Mouse (Mus musculus) heart, embryonic 14.5 days (tissue): ENCODE measurements around the gene Tsga10ip. TPM values are rescaled to one million over a fixed set of nuclear protein-coding genes. Genes with fewer than 3 reads are reported as not detected.
A peak's percentile ranks its signal among the peaks of the same experiment; 100 is the strongest.
"Not testable (repeated sequence)": the region's sequence is repeated elsewhere in the genome, so short reads cannot be mapped to it uniquely, and the experiment has no call there.

ENCODE experiments used
- ATAC-seq: fragments of 200-750 bp; cut with Nextera tagmentation; 2 replicates; pipeline ENCODE4 v1.8.0; 2017; ENCODE audit warnings: low read depth, moderate TSS enrichment; ENCODE audit not compliant: insufficient number of reproducible peaks, insufficient read depth, low FRiP score
- H3K27ac ChIP-seq, 2 experiments: fragments of 200-500 bp in 1 of 2; fragments of 300-500 bp in 1 of 2; sonication (generic) in 1 of 2; replicated peaks in 1 of 2; 2 replicates each; pipeline ENCODE4 v1.5.1; 2012 to 2014; ENCODE audit warnings: low read depth in 2 of 2, low read length in 2 of 2, control low read depth in 1 of 2, mild to moderate bottlenecking in 1 of 2, mixed read lengths in 1 of 2; ENCODE audit not compliant: control insufficient read depth in 1 of 2, insufficient read depth in 1 of 2
- H3K27me3 ChIP-seq: fragments of 300-500 bp; sonication (generic); 2 replicates; pipeline ENCODE4 v1.6.1; 2014; ENCODE audit warnings: mild to moderate bottlenecking, low read length, control low read depth; ENCODE audit not compliant: control insufficient read depth, insufficient read depth
- H3K36me3 ChIP-seq: fragments of 300-500 bp; sonication (generic); 2 replicates; pipeline ENCODE4 v1.6.1; 2014; ENCODE audit warnings: mild to moderate bottlenecking, control low read depth, low read length, mixed read lengths; ENCODE audit not compliant: control insufficient read depth, insufficient read depth
- H3K4me1 ChIP-seq, 2 experiments: fragments of 200-500 bp in 1 of 2; fragments of 300-500 bp in 1 of 2; sonication (generic) in 1 of 2; 2 replicates each; pipeline ENCODE4 v1.6.1; 2012 to 2014; ENCODE audit warnings: low read length in 2 of 2, control low read depth in 1 of 2, mixed read lengths in 1 of 2; ENCODE audit not compliant: control insufficient read depth in 2 of 2, insufficient read depth in 2 of 2
- H3K4me2 ChIP-seq: fragments of 300-500 bp; sonication (generic); 2 replicates; pipeline ENCODE4 v1.6.1; 2014; ENCODE audit warnings: mild to moderate bottlenecking, low read length
- H3K4me3 ChIP-seq, 2 experiments: fragments of 200-500 bp in 1 of 2; fragments of 300-500 bp in 1 of 2; sonication (generic) in 1 of 2; 2 replicates each; pipeline ENCODE4 v1.5.1; 2012 to 2014; ENCODE audit warnings: low read length in 2 of 2, mild to moderate bottlenecking in 2 of 2, control low read depth in 1 of 2, low read depth in 1 of 2, moderate library complexity in 1 of 2; ENCODE audit not compliant: control insufficient read depth in 1 of 2, insufficient read depth in 1 of 2
- H3K9ac ChIP-seq: fragments of 300-500 bp; sonication (generic); 2 replicates; pipeline ENCODE4 v1.6.1; 2014; ENCODE audit warnings: mild to moderate bottlenecking, low read length
- H3K9me3 ChIP-seq: fragments of 300-500 bp; sonication (generic); 2 replicates; pipeline ENCODE4 v1.6.1; 2016; ENCODE audit warnings: low read length, control low read depth; ENCODE audit not compliant: control insufficient read depth
- WGBS: fragments of 180-500 bp; shearing (Covaris S2); extraction: QIAGEN DNeasy Blood & Tissue Kit; methylation state at CpG from one replicate; pipeline ENCODE4 v1.1.7; 2014; 5-methylcytosine and 5-hydroxymethylcytosine counted together
- polyA plus RNA-seq: library from polyadenylated mRNA; unstranded; fragments of >200 nt; fragmentation: Nextera tagmentation; extraction: Ambion mirVana; gene quantifications from 2 replicates; pipeline ENCODE4 v1.2.1, GENCODE M21; 2014

Gene Tsga10ip
- polyA plus RNA-seq, 1 experiment from 2014 or later, result 1.6 TPM

DNA sequence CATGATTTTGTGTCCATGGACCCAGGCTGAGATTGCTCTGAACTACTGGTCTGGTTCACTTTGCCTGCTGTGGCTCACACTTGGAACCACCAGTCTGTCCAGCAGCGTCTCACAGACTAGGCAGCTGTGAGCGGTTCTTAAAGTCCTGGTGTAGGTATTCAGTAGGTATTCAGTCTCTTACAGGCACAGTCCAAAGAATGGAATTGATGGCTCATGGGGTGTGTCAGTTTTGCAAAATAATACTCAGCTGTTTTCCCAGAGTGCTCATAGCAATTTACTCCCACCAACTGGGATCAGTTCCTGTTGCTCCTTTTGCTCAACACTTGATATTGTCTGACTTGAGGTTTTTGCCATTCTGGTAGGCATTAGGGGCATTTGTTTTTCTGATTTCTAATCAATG is 40.1 kb downstream of the Tsga10ip start:
- no peak overlapping the region for H3K27ac ChIP-seq
- H3K9ac ChIP-seq, result no peak overlapping the region
- ATAC-seq, result no peak
- no peaks in the 10 kb centered on the region for H3K27me3 ChIP-seq
- H3K9me3 ChIP-seq, result no peaks in the 10 kb centered on the region
- H3K4me1 ChIP-seq, result peaks cover 4 to 10% of the 10 kb centered on the region in 2 experiments
- no peak overlapping the region for H3K4me3 ChIP-seq
- no peak overlapping the region for H3K4me2 ChIP-seq
- H3K36me3 ChIP-seq, result peaks cover 24% of the 10 kb centered on the region
- WGBS, result 75% methylated on average over 2 of the region's 2 CpGs

GRCm38 (mm10) chr19:5356080-5356479 is 46.2 kb downstream of the Tsga10ip start:
- Histone ChIP-seq H3K9me3 (no peaks in the 10 kb centered on the region), H3K4me1 (no peaks in the 10 kb centered on the region), H3K4me2 (no peak overlapping the region), H3K9ac (no peak overlapping the region), H3K36me3 (no peaks in the 10 kb centered on the region), H3K4me3 (no peak overlapping the region), H3K27me3 (no peaks in the 10 kb centered on the region), H3K27ac (no peak overlapping the region)
- no CpG with 5 or more reads among the region's 1 CpGs for WGBS
- ATAC-seq, result no peak

GRCm38 (mm10) chr19:5353609-5354008 is 48.7 kb downstream of the Tsga10ip start:
- Histone ChIP-seq H3K4me2 (no peak overlapping the region), H3K9me3 (no peaks in the 10 kb centered on the region), H3K27ac (no peak overlapping the region), H3K4me3 (no peak overlapping the region), H3K36me3 (no peaks in the 10 kb centered on the region), H3K9ac (no peak overlapping the region), H3K27me3 (no peaks in the 10 kb centered on the region), H3K4me1 (peaks cover 0 to 5% of the 10 kb centered on the region in 2 experiments; a peak in 1 of 4 replicates)
- no peak for ATAC-seq
- 65% methylated on average over 2 of the region's 2 CpGs for WGBS

GRCm38 (mm10) chr19:5349502-5349873 is 52.8 kb downstream of the Tsga10ip start, which contains the start of gene Cst6:
Gene Cst6 (minus strand): TSS chr19:5349574.
- ATAC-seq, result not testable (repeated sequence)
- WGBS, result 62% methylated on average over 6 of the region's 6 CpGs

GRCm38 (mm10) chr19:5348526-5349501 is 53.5 kb downstream of the Tsga10ip start:
- peaks cover 6% of the 10 kb centered on the region in 2 experiments; a peak in 3 of 4 replicates for H3K4me1 ChIP-seq
- WGBS, result 5% methylated on average over 34 of the region's 34 CpGs
- no peaks in the 10 kb centered on the region for H3K9me3 ChIP-seq
- H3K27me3 ChIP-seq, result no peaks in the 10 kb centered on the region
- ATAC-seq, result no peak
- H3K9ac ChIP-seq, result peak overlapping the region; percentile 71
- H3K4me3 ChIP-seq, result peak overlapping the region; percentile 44 to 47
- no peak overlapping the region for H3K27ac ChIP-seq
- peak overlapping the region; percentile 75 for H3K4me2 ChIP-seq
- no peaks in the 10 kb centered on the region for H3K36me3 ChIP-seq

More at GRCm38 (mm10) chr19:5349502-5349873, 52.8 kb downstream of the Tsga10ip start, which contains the start of gene Cst6:
- H3K4me1 ChIP-seq, H3K36me3 ChIP-seq, H3K27ac ChIP-seq, H3K9me3 ChIP-seq, H3K27me3 ChIP-seq: not testable (repeated sequence)
- H3K9ac ChIP-seq, result peak within 1 kb of the TSS; percentile 71
- H3K4me3 ChIP-seq, result peak within 1 kb of the TSS; percentile 44 to 47
- H3K4me2 ChIP-seq, result peak within 1 kb of the TSS; percentile 75

DNA sequence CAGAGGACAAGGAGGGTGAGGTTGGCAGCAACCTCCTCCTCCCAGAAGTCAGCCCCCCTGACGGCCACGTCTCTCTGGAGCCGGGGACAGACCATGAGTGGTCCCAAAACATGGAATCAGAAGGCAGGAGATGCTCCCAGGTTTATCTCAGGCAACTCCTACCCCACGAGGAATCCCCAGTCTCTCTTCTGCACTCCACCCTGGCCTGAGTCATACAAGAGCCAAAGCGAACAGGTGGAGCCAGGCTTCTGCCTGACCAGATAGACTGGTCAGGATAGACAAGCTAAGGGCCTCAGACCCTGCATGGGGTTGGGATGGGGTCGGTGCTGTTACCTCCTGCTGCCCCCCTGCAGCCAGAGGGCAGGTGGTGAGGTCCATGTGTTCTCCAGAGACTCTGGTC is 54.3 kb downstream of the Tsga10ip start:
- H3K4me3 ChIP-seq, result no peak overlapping the region
- H3K27me3 ChIP-seq, result no peaks in the 10 kb centered on the region
- H3K27ac ChIP-seq, result no peak overlapping the region
- no peak overlapping the region for H3K4me2 ChIP-seq
- no peak for ATAC-seq
- no peaks in the 10 kb centered on the region for H3K36me3 ChIP-seq
- 77% methylated on average over 6 of the region's 6 CpGs for WGBS
- no peak overlapping the region for H3K9ac ChIP-seq
- H3K4me1 ChIP-seq, result peaks cover 6% of the 10 kb centered on the region in 2 experiments; a peak in 3 of 4 replicates
- no peaks in the 10 kb centered on the region for H3K9me3 ChIP-seq

- H3K4me2 ChIP-seq, result no peak overlapping the region
- H3K4me3 ChIP-seq, result no peak overlapping the region
- WGBS, result 52% methylated on average over 6 of the region's 6 CpGs
- no peaks in the 10 kb centered on the region for H3K27me3 ChIP-seq
- peak; percentile 75 for ATAC-seq
- H3K27ac ChIP-seq, result peak overlapping the region; percentile 14 to 58; a peak in 1 of 4 replicates
- H3K9me3 ChIP-seq, result no peaks in the 10 kb centered on the region
- peaks cover 6% of the 10 kb centered on the region in 2 experiments; a peak in 3 of 4 replicates for H3K4me1 ChIP-seq
- no peak overlapping the region for H3K9ac ChIP-seq
- H3K36me3 ChIP-seq, result no peaks in the 10 kb centered on the region
Measured at GRCm38 (mm10) chr19:5345297-5346131, 56.8 kb downstream of the Tsga10ip start.
